Mouse (Mus musculus): ENCODE data around the gene Cbx4.

- TF ChIP-seq CTCF (IDR thresholded peaks at IDR 0.05; ENCODE audit: control insufficient read depth, insufficient read depth, low read length) (no peak), POLR2A (IDR thresholded peaks at IDR 0.05; ENCODE audit: borderline replicate concordance, control insufficient read depth, low read depth, low read length) (no peak)
These were observed 18.0 kb upstream of the Cbx4 start for GRCm38 (mm10) chr11:119103991-119104390.
